Mouse (Mus musculus): ENCODE data around the gene Nr1i2. TPM values are rescaled to one million over a fixed set of nuclear protein-coding genes. Genes with fewer than 3 reads are reported as not detected.

The Nr1i2 gene
- polyA plus RNA-seq, 1 experiment from 2014 or later: 0.05 TPM

GRCm38 (mm10) chr16:38306571-38307220 is 12.1 kb upstream of the Nr1i2 start:
- Histone ChIP-seq H3K27ac (ENCODE audit: low read length) (no peak overlapping the region), H3K9me3 (ENCODE audit: low read length) (no peaks in the 10 kb centered on the region), H3K4me3 (ENCODE audit: low read depth, low read length) (no peak overlapping the region), H3K4me2 (replicated peaks; ENCODE audit: low read depth, low read length) (no peak overlapping the region), H3K36me3 (ENCODE audit: insufficient read depth, low read length) (no peaks in the 10 kb centered on the region), H3K27me3 (replicated peaks; ENCODE audit: insufficient read depth, low read length) (no peaks in the 10 kb centered on the region), H3K9ac (replicated peaks; ENCODE audit: low read depth) (no peak overlapping the region), H3K4me1 (ENCODE audit: insufficient read depth, low read depth, low read length) (no peaks in the 10 kb centered on the region)
- DNase-seq (ENCODE audit: low spot score): no peak
- no peak for TF ChIP-seq EP300 (IDR thresholded peaks at IDR 0.05)
- peak; percentile 66 for TF ChIP-seq CTCF (IDR thresholded peaks at IDR 0.05)
- no peak for ATAC-seq
- 50% methylated on average over 18 of the region's 18 CpGs for WGBS

GRCm38 (mm10) chr16:38304460-38305194 is 10.0 kb upstream of the Nr1i2 start:
- Histone ChIP-seq H3K9me3 (ENCODE audit: low read length) (no peaks in the 10 kb centered on the region), H3K4me1 (ENCODE audit: insufficient read depth, low read depth, low read length) (no peaks in the 10 kb centered on the region), H3K27ac (ENCODE audit: low read length) (peak overlapping the region; percentile 28; the same call in 1 of the 2 replicates), H3K4me3 (ENCODE audit: low read depth, low read length) (peak overlapping the region; percentile 8; the same call in 1 of the 2 replicates), H3K36me3 (ENCODE audit: insufficient read depth, low read length) (no peaks in the 10 kb centered on the region), H3K27me3 (replicated peaks; ENCODE audit: insufficient read depth, low read length) (no peaks in the 10 kb centered on the region), H3K9ac (replicated peaks; ENCODE audit: low read depth) (no peak overlapping the region), H3K4me2 (replicated peaks; ENCODE audit: low read depth, low read length) (peak overlapping the region; percentile 40; the same call in 1 of the 2 replicates)
- peak; percentile 37 for TF ChIP-seq CTCF (IDR thresholded peaks at IDR 0.05)
- TF ChIP-seq EP300 (IDR thresholded peaks at IDR 0.05): peak; percentile 86
- ATAC-seq: peak; percentile 96
- WGBS: 37% methylated on average over 17 of the region's 17 CpGs
- DNase-seq (ENCODE audit: low spot score): peak; percentile 82

GRCm38 (mm10) chr16:38302367-38302766 is 7.7 kb upstream of the Nr1i2 start:
- Histone ChIP-seq H3K4me1 (ENCODE audit: insufficient read depth, low read depth, low read length) (no peaks in the 10 kb centered on the region), H3K27me3 (replicated peaks; ENCODE audit: insufficient read depth, low read length) (no peaks in the 10 kb centered on the region), H3K4me3 (ENCODE audit: low read depth, low read length) (no peak overlapping the region), H3K36me3 (ENCODE audit: insufficient read depth, low read length) (no peaks in the 10 kb centered on the region), H3K9ac (replicated peaks; ENCODE audit: low read depth) (no peak overlapping the region), H3K4me2 (replicated peaks; ENCODE audit: low read depth, low read length) (no peak overlapping the region), H3K9me3 (ENCODE audit: low read length) (no peaks in the 10 kb centered on the region), H3K27ac (ENCODE audit: low read length) (no peak overlapping the region)
- 86% methylated on average over 13 of the region's 13 CpGs for WGBS
- TF ChIP-seq CTCF (IDR thresholded peaks at IDR 0.05) (no peak), EP300 (IDR thresholded peaks at IDR 0.05) (no peak)
- no peak for DNase-seq (ENCODE audit: low spot score)
- no peak for ATAC-seq

GRCm38 (mm10) chr16:38298410-38298809 is 3.8 kb upstream of the Nr1i2 start:
- Histone ChIP-seq H3K4me1 (ENCODE audit: insufficient read depth, low read depth, low read length) (no peaks in the 10 kb centered on the region), H3K4me3 (ENCODE audit: low read depth, low read length) (no peak overlapping the region), H3K27ac (ENCODE audit: low read length) (no peak overlapping the region), H3K36me3 (ENCODE audit: insufficient read depth, low read length) (no peaks in the 10 kb centered on the region), H3K4me2 (replicated peaks; ENCODE audit: low read depth, low read length) (no peak overlapping the region), H3K9ac (replicated peaks; ENCODE audit: low read depth) (no peak overlapping the region), H3K9me3 (ENCODE audit: low read length) (no peaks in the 10 kb centered on the region), H3K27me3 (replicated peaks; ENCODE audit: insufficient read depth, low read length) (no peaks in the 10 kb centered on the region)
- DNase-seq (ENCODE audit: low spot score) (no peak), ATAC-seq (no peak)
- no peak for TF ChIP-seq EP300 (IDR thresholded peaks at IDR 0.05)
- TF ChIP-seq CTCF (IDR thresholded peaks at IDR 0.05): no peak
- 61% methylated on average over 6 of the region's 6 CpGs for WGBS

- H3K4me3 ChIP-seq (ENCODE audit: low read depth, low read length): no peak overlapping the region
- no peak overlapping the region for H3K27ac ChIP-seq (ENCODE audit: low read length)
- peak; percentile 32 for DNase-seq (ENCODE audit: low spot score)
- no peak overlapping the region for H3K4me2 ChIP-seq (replicated peaks; ENCODE audit: low read depth, low read length)
- no peak for ATAC-seq
- no peaks in the 10 kb centered on the region for H3K27me3 ChIP-seq (replicated peaks; ENCODE audit: insufficient read depth, low read length)
- no peaks in the 10 kb centered on the region for H3K36me3 ChIP-seq (ENCODE audit: insufficient read depth, low read length)
- H3K9ac ChIP-seq (replicated peaks; ENCODE audit: low read depth): no peak overlapping the region
- TF ChIP-seq CTCF (IDR thresholded peaks at IDR 0.05): peak; percentile 59
- no peak for TF ChIP-seq EP300 (IDR thresholded peaks at IDR 0.05)
- H3K9me3 ChIP-seq (ENCODE audit: low read length): no peaks in the 10 kb centered on the region
- WGBS: 21% methylated on average over 5 of the region's 5 CpGs
- H3K4me1 ChIP-seq (ENCODE audit: insufficient read depth, low read depth, low read length): no peaks in the 10 kb centered on the region
These were observed 816 bp upstream of the Nr1i2 start for GRCm38 (mm10) chr16:38295349-38295930.

GRCm38 (mm10) chr16:38290151-38290550 is 4.5 kb downstream of the Nr1i2 start:
- H3K27ac ChIP-seq (ENCODE audit: low read length): no peak overlapping the region
- no peaks in the 10 kb centered on the region for H3K27me3 ChIP-seq (replicated peaks; ENCODE audit: insufficient read depth, low read length)
- H3K4me3 ChIP-seq (ENCODE audit: low read depth, low read length): no peak overlapping the region
- H3K4me1 ChIP-seq (ENCODE audit: insufficient read depth, low read depth, low read length): no peaks in the 10 kb centered on the region
- no peaks in the 10 kb centered on the region for H3K36me3 ChIP-seq (ENCODE audit: insufficient read depth, low read length)
- no peak for TF ChIP-seq EP300 (IDR thresholded peaks at IDR 0.05)
- TF ChIP-seq CTCF (IDR thresholded peaks at IDR 0.05): no peak
- DNase-seq (ENCODE audit: low spot score) (no peak), ATAC-seq (no peak)
- no peak overlapping the region for H3K9ac ChIP-seq (replicated peaks; ENCODE audit: low read depth)
- no peak overlapping the region for H3K4me2 ChIP-seq (replicated peaks; ENCODE audit: low read depth, low read length)
- 47% methylated on average over 2 of the region's 2 CpGs for WGBS
- H3K9me3 ChIP-seq (ENCODE audit: low read length): no peaks in the 10 kb centered on the region

All from lung, postnatal 0 days (tissue).